ENCODE assay signal across 13 mouse cellular contexts in the genomic region with DNA sequence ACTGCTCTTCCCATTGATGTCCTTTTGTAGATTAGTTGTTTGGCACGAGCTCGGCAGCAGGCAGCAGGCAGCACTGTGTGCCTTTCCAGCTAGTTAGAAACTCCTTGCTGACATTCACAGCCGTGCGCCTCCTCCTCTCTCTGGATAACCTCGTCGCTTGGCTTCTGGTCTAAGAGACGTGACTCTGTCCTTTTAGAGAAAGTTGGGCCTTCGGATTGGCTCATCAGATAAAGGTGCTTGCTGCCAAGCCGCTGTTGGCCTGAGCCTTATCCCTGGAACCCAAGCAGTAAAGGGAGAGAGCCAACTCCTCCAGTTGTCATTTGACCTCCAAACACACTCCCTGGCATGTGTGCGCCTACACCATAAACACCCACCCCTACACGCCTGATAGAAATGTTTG.
DNase-seq lines count a peak whose midpoint lies in the region; ATAC-seq and TF ChIP-seq lines count a peak whose summit lies in the region.
"Had no signal": no experiment of that assay in that cellular context is flagged by ENCODE, and none has a peak within 500 bp of the region (broad histone marks: within the 10 kb centered on the region; RNA-seq: fewer than 3 reads in every experiment).

No protein-coding gene starts in this region.

- no peaks in the 10 kb centered on the region for H3K4me1 ChIP-seq in forebrain, postnatal 0 days (ENCODE audit: insufficient read depth)
- H3K4me1 ChIP-seq in forebrain, embryonic 12.5 days, result no peaks in the 10 kb centered on the region
- H3K4me1 ChIP-seq: hindbrain, embryonic 10.5 days had no signal

- no peak for TF ChIP-seq CTCF in forebrain, postnatal 0 days (IDR thresholded peaks at IDR 0.05; ENCODE audit: low read depth)

- DNase-seq in forebrain, postnatal 0 days, result no peak
- peak; percentile 68 for DNase-seq in ovary, adult 18-20 months (ENCODE audit: low spot score)
- no peak for DNase-seq in ovary, postnatal 10 days (ENCODE audit: low spot score)
- peak; percentile 41 for DNase-seq in heart, postnatal 25 days (ENCODE audit: low spot score)
- no peak for DNase-seq in frontal cortex, postnatal 14 days (ENCODE audit: low spot score in 2 of 2)
- no peak for DNase-seq in thymus, postnatal 4 days
- no peak for DNase-seq in left cerebral cortex, postnatal 14 days (ENCODE audit: low spot score in 2 of 2)
- DNase-seq: cerebellum, adult 2 months; spleen, adult 18-20 months had no signal

- H3K36me3 ChIP-seq in forebrain, postnatal 0 days (ENCODE audit: insufficient read depth), result no peaks in the 10 kb centered on the region
- H3K36me3 ChIP-seq in forebrain, embryonic 12.5 days (replicated peaks), result no peaks in the 10 kb centered on the region
- H3K36me3 ChIP-seq: embryonic facial prominence, embryonic 15.5 days; hindbrain, embryonic 10.5 days had no signal

- no peak overlapping the region for H3K4me2 ChIP-seq in forebrain, postnatal 0 days (ENCODE audit: low read depth)
- no peak overlapping the region for H3K4me2 ChIP-seq in forebrain, embryonic 12.5 days
- H3K4me2 ChIP-seq: embryonic facial prominence, embryonic 15.5 days had no signal

- H3K27me3 ChIP-seq in forebrain, postnatal 0 days (ENCODE audit: insufficient read depth, low read length), result no peaks in the 10 kb centered on the region
- no peaks in the 10 kb centered on the region for H3K27me3 ChIP-seq in forebrain, embryonic 12.5 days
- H3K27me3 ChIP-seq: embryonic facial prominence, embryonic 15.5 days had no signal

- H3K4me3 ChIP-seq in forebrain, postnatal 0 days (ENCODE audit: low read depth, low read length), result no peak overlapping the region
- H3K4me3 ChIP-seq in forebrain, embryonic 12.5 days (replicated peaks), result no peak overlapping the region
- H3K4me3 ChIP-seq: embryonic facial prominence, embryonic 15.5 days; hindbrain, embryonic 10.5 days had no signal

- WGBS in forebrain, postnatal 0 days, result 71% methylated on average over 11 of the region's 11 CpGs
- 91% methylated on average over 11 of the region's 11 CpGs for WGBS in forebrain, embryonic 12.5 days

- H3K9ac ChIP-seq in forebrain, postnatal 0 days, result no peak overlapping the region
- no peak overlapping the region for H3K9ac ChIP-seq in forebrain, embryonic 12.5 days
- H3K9ac ChIP-seq: embryonic facial prominence, embryonic 15.5 days had no signal

- H3K27ac ChIP-seq in forebrain, postnatal 0 days (ENCODE audit: low read depth, low read length), result no peak overlapping the region
- H3K27ac ChIP-seq in forebrain, embryonic 12.5 days, result no peak overlapping the region
- H3K27ac ChIP-seq: embryonic facial prominence, embryonic 15.5 days; hindbrain, embryonic 10.5 days; macrophage had no signal

- intact Hi-C loops in heart, postnatal 25 days (cut with DNase I), result loop anchor here (10.0 kb wide), 1 partner anchor 264 kb away; no protein-coding TSS in a partner anchor
- intact Hi-C loops in left cerebral cortex, postnatal 14 days (cut with DNase I), result no loop called here

- peak; percentile 20; the same call in 1 of the 2 replicates for ATAC-seq in forebrain, postnatal 0 days
- ATAC-seq in forebrain, embryonic 12.5 days (ENCODE audit: low FRiP score), result no peak

- H3K9me3 ChIP-seq in forebrain, postnatal 0 days (ENCODE audit: low read length), result no peaks in the 10 kb centered on the region
- H3K9me3 ChIP-seq in forebrain, embryonic 12.5 days, result no peaks in the 10 kb centered on the region
- H3K9me3 ChIP-seq: embryonic facial prominence, embryonic 15.5 days had no signal

Comparison
In these comparisons a context has a peak if more than half of its experiments do, and no peak if none do; other contexts are left out.
1. DNase-seq: peak in ovary, adult 18-20 months (single experiment) and heart, postnatal 25 days (single experiment); none in forebrain, postnatal 0 days (single experiment), ovary, postnatal 10 days (single experiment), frontal cortex, postnatal 14 days (0 of 2), thymus, postnatal 4 days (single experiment) and left cerebral cortex, postnatal 14 days (0 of 2).